Mouse (Mus musculus) ovary, postnatal 10 days (tissue): ENCODE results near the gene 3425401B19Rik.

Experiments
- DNase-seq: peaks from one replicate; pipeline ENCODE4 v3.0.0; 2022; ENCODE audit warnings: low spot score

The 3425401B19Rik gene

GRCm38 (mm10) chr14:32663099-32663498 lies 22.0 kb downstream of the 3425401B19Rik start:
- DNase-seq, result no peak

- no peak for DNase-seq
These were observed 25.3 kb downstream of the 3425401B19Rik start for GRCm38 (mm10) chr14:32659781-32660180.

- DNase-seq, result no peak
These were observed 46.6 kb downstream of the 3425401B19Rik start for GRCm38 (mm10) chr14:32638485-32638884.

- DNase-seq, result no peak
These were observed 50.9 kb downstream of the 3425401B19Rik start for GRCm38 (mm10) chr14:32634015-32634682.

- no peak for DNase-seq
These were observed 52.0 kb downstream of the 3425401B19Rik start for GRCm38 (mm10) chr14:32632908-32633600.

- DNase-seq, result no peak
These were observed 56.5 kb downstream of the 3425401B19Rik start for GRCm38 (mm10) chr14:32628584-32628983.

GRCm38 (mm10) chr14:32627271-32627670 lies 57.8 kb downstream of the 3425401B19Rik start:
- DNase-seq, result no peak

GRCm38 (mm10) chr14:32624811-32625210 lies 60.3 kb downstream of the 3425401B19Rik start:
- no peak for DNase-seq

GRCm38 (mm10) chr14:32624245-32624644 lies 60.8 kb downstream of the 3425401B19Rik start:
- no peak for DNase-seq

GRCm38 (mm10) chr14:32617253-32617652 lies 67.8 kb downstream of the 3425401B19Rik start:
- no peak for DNase-seq

- DNase-seq, result no peak
These were observed 75.7 kb downstream of the 3425401B19Rik start for GRCm38 (mm10) chr14:32609392-32609791.
